ENCODE assay signal across 8 mouse cellular contexts in genomic region chr11:69099177-69099914, GRCm38 (mm10). TPM values are rescaled to one million over a fixed set of nuclear protein-coding genes. Genes with fewer than 3 reads are reported as not detected.
DNase-seq lines count a peak whose midpoint lies in the region; ATAC-seq and TF ChIP-seq lines count a peak whose summit lies in the region.

No protein-coding gene starts in this region.

- peaks cover 46% of the 10 kb centered on the region for H3K4me1 ChIP-seq in cerebellum, adult 2 months (ENCODE audit: control insufficient read depth, insufficient read depth, low read length)
- peaks cover 44% of the 10 kb centered on the region for H3K4me1 ChIP-seq in intestine, embryonic 15.5 days (replicated peaks)
- H3K4me1 ChIP-seq in midbrain, postnatal 0 days (ENCODE audit: insufficient read depth, low read length), result peaks cover 23% of the 10 kb centered on the region

- no peak for TF ChIP-seq POLR2A in cerebellum, adult 2 months (IDR thresholded peaks at IDR 0.05; ENCODE audit: borderline replicate concordance, insufficient read depth, low read length)

- peak overlapping the region; percentile 59 for H3K9ac ChIP-seq in intestine, embryonic 15.5 days
- H3K9ac ChIP-seq in midbrain, postnatal 0 days (replicated peaks; ENCODE audit: low read length, poor library complexity, severe bottlenecking), result peak overlapping the region; percentile 72

- H3K4me3 ChIP-seq in cerebellum, adult 2 months (replicated peaks; ENCODE audit: insufficient read depth, low read depth, low read length), result peak overlapping the region; percentile 90
- peak overlapping the region; percentile 58 for H3K4me3 ChIP-seq in intestine, embryonic 15.5 days (replicated peaks)
- peak overlapping the region; percentile 59 for H3K4me3 ChIP-seq in midbrain, postnatal 0 days (ENCODE audit: low read depth, low read length)

- DNase-seq in left cerebral cortex, postnatal 14 days (ENCODE audit: low spot score in 2 of 2), result peak; percentile 79 to 81
- DNase-seq in left cerebral cortex, adult 8-10 months (ENCODE audit: low spot score in 2 of 2), result no peak
- peak; percentile 82 to 83 for DNase-seq in cerebellum, adult 2 months
- DNase-seq in gastrocnemius, postnatal 36 days, result peak; percentile 79 to 94
- peak; percentile 39 for DNase-seq in liver
- DNase-seq in midbrain, postnatal 0 days (ENCODE audit: low spot score), result no peak
- DNase-seq in urinary bladder, postnatal 4 days (ENCODE audit: low spot score in 2 of 2), result peak; percentile 80 to 81

- intact Hi-C loops in left cerebral cortex, postnatal 14 days (cut with DNase I), result loop anchor here (5.0 kb wide), 1 partner anchor 318 kb away; no protein-coding TSS in a partner anchor
- intact Hi-C loops in gastrocnemius, postnatal 36 days (cut with DNase I), result loop anchor here (10.0 kb wide), 2 partner anchors 315 to 885 kb away; partner anchors contain the start of genes Ctdnep1, Elp5 and Kdm6b

- H3K27me3 ChIP-seq in cerebellum, adult 2 months (ENCODE audit: control insufficient read depth, insufficient read depth, low read length), result no peaks in the 10 kb centered on the region
- H3K27me3 ChIP-seq in intestine, embryonic 15.5 days (replicated peaks), result no peaks in the 10 kb centered on the region
- H3K27me3 ChIP-seq in midbrain, postnatal 0 days (ENCODE audit: insufficient read depth, low read length), result no peaks in the 10 kb centered on the region

- no peak for ATAC-seq in intestine, embryonic 15.5 days
- ATAC-seq in midbrain, postnatal 0 days (ENCODE audit: low FRiP score), result no peak

- under 1% methylated on average over 22 of the region's 22 CpGs for WGBS in cerebellum, adult 2 months
- WGBS in intestine, embryonic 15.5 days, result under 1% methylated on average over 22 of the region's 22 CpGs
- 1% methylated on average over 22 of the region's 22 CpGs for WGBS in midbrain, postnatal 0 days

- H3K27ac ChIP-seq in cerebellum, adult 2 months (ENCODE audit: insufficient read depth, low read length), result peak overlapping the region; percentile 99
- peak overlapping the region; percentile 93 for H3K27ac ChIP-seq in intestine, embryonic 15.5 days
- H3K27ac ChIP-seq in midbrain, postnatal 0 days (ENCODE audit: low read depth, low read length), result peak overlapping the region; percentile 83

- H3K4me2 ChIP-seq in intestine, embryonic 15.5 days (replicated peaks), result peak overlapping the region; percentile 86
- H3K4me2 ChIP-seq in midbrain, postnatal 0 days (ENCODE audit: low read depth, low read length, poor library complexity, severe bottlenecking), result peak overlapping the region; percentile 94

- TF ChIP-seq CTCF in cerebellum, adult 2 months (IDR thresholded peaks at IDR 0.05; ENCODE audit: borderline replicate concordance, insufficient read depth, low read depth, low read length), result 0 out of 2 replicates have a peak, but pooled peaks have one; percentile 4
- no peak for TF ChIP-seq CTCF in midbrain, postnatal 0 days (IDR thresholded peaks at IDR 0.05)

- H3K36me3 ChIP-seq in intestine, embryonic 15.5 days, result peaks cover 37% of the 10 kb centered on the region
- H3K36me3 ChIP-seq in midbrain, postnatal 0 days (ENCODE audit: insufficient read depth, low read length), result peaks cover 33% of the 10 kb centered on the region

- H3K9me3 ChIP-seq in intestine, embryonic 15.5 days, result no peaks in the 10 kb centered on the region
- no peaks in the 10 kb centered on the region for H3K9me3 ChIP-seq in midbrain, postnatal 0 days (ENCODE audit: low read length)

RNA-seq across cellular contexts. Expression of gene Per1, which starts 4.3 kb away (rescaled TPM):
- 100 to 1,000 TPM in 1 of 2 experiments, 10 to 100 TPM in 1; 90.4 to 112 TPM for total RNA-seq in left cerebral cortex, postnatal 14 days (2021)
- 100 to 1,000 TPM; 105 to 140 (median 114) TPM for total RNA-seq in left cerebral cortex, adult 8-10 months (2022)
- polyA plus RNA-seq in cerebellum, adult 2 months (2012; rRNA removed), result 34.4 and 37.2 TPM in 2 replicates
- total RNA-seq in gastrocnemius, postnatal 36 days (2021), result 10 to 100 TPM; 60.9 to 89.0 TPM
- 11.9 and 15.6 TPM in 2 replicates for polyA plus RNA-seq in intestine, embryonic 15.5 days (2015; fragmentation: Nextera tagmentation; extraction: Ambion mirVana)
- 28.5 and 47.1 TPM in 2 replicates for total RNA-seq in midbrain, postnatal 0 days (2014; rRNA removed)
- polyA plus RNA-seq in midbrain, postnatal 0 days (2015; fragmentation: Nextera tagmentation; extraction: Ambion mirVana), result 11.8 and 15.4 TPM in 2 replicates

RNA-seq across cellular contexts. Expression of gene Vamp2, which starts 11.1 kb away (rescaled TPM):
- total RNA-seq in left cerebral cortex, postnatal 14 days (2021), result 1,000 to 10,000 TPM; 1,220 to 1,271 TPM
- total RNA-seq in left cerebral cortex, adult 8-10 months (2022), result 1,000 to 10,000 TPM; 1,002 to 1,054 (median 1,038) TPM
- polyA plus RNA-seq in cerebellum, adult 2 months (2012; rRNA removed), result 672 and 700 TPM in 2 replicates
- total RNA-seq in gastrocnemius, postnatal 36 days (2021), result 10 to 100 TPM; 26.7 to 38.1 TPM
- 61.8 and 64.2 TPM in 2 replicates for polyA plus RNA-seq in intestine, embryonic 15.5 days (2015; fragmentation: Nextera tagmentation; extraction: Ambion mirVana)
- total RNA-seq in midbrain, postnatal 0 days (2014; rRNA removed), result 144 and 157 TPM in 2 replicates
- 591 and 600 TPM in 2 replicates for polyA plus RNA-seq in midbrain, postnatal 0 days (2015; fragmentation: Nextera tagmentation; extraction: Ambion mirVana)

RNA-seq across cellular contexts. Expression of gene Hes7, which starts 20.9 kb away (rescaled TPM):
- total RNA-seq in left cerebral cortex, postnatal 14 days (2021), result under 1 TPM; 0.55 to 0.70 TPM
- total RNA-seq in left cerebral cortex, adult 8-10 months (2022), result 1 to 10 TPM in 1 of 4 experiments, under 1 TPM in 3; 0.20 to 1.3 (median 0.74) TPM
- polyA plus RNA-seq in cerebellum, adult 2 months (2012; rRNA removed), result 0.44 and 0.59 TPM in 2 replicates
- total RNA-seq in gastrocnemius, postnatal 36 days (2021), result not detected
- 0.62 and 0.70 TPM in 2 replicates for polyA plus RNA-seq in intestine, embryonic 15.5 days (2015; fragmentation: Nextera tagmentation; extraction: Ambion mirVana)
- 1.2 and 2.1 TPM in 2 replicates for total RNA-seq in midbrain, postnatal 0 days (2014; rRNA removed)
- 1.7 and 2.0 TPM in 2 replicates for polyA plus RNA-seq in midbrain, postnatal 0 days (2015; fragmentation: Nextera tagmentation; extraction: Ambion mirVana)

RNA-seq across cellular contexts. Expression of gene 9130213A22Rik, which starts 23.0 kb away (rescaled TPM):
- total RNA-seq in left cerebral cortex, postnatal 14 days (2021), result under 1 TPM; 0.27 to 0.51 TPM
- total RNA-seq in left cerebral cortex, adult 8-10 months (2022), result 1 to 10 TPM; 1.1 to 1.4 (median 1.3) TPM
- 1.3 and 1.4 TPM in 2 replicates for polyA plus RNA-seq in cerebellum, adult 2 months (2012; rRNA removed)
- not detected for total RNA-seq in gastrocnemius, postnatal 36 days (2021)
- polyA plus RNA-seq in intestine, embryonic 15.5 days (2015; fragmentation: Nextera tagmentation; extraction: Ambion mirVana), result 0.29 and 0.34 TPM in 2 replicates
- total RNA-seq in midbrain, postnatal 0 days (2014; rRNA removed), result 1.0 and 1.6 TPM in 2 replicates
- polyA plus RNA-seq in midbrain, postnatal 0 days (2015; fragmentation: Nextera tagmentation; extraction: Ambion mirVana), result 1.2 and 1.4 TPM in 2 replicates

RNA-seq across cellular contexts. Expression of gene Aloxe3, which starts 26.4 kb away (rescaled TPM):
- total RNA-seq in left cerebral cortex, postnatal 14 days (2021), result 1 to 10 TPM; 3.7 to 5.7 TPM
- total RNA-seq in left cerebral cortex, adult 8-10 months (2022), result 10 to 100 TPM in 1 of 4 experiments, 1 to 10 TPM in 3; 5.9 to 11.4 (median 8.9) TPM
- polyA plus RNA-seq in cerebellum, adult 2 months (2012; rRNA removed), result 10.8 and 16.0 TPM in 2 replicates
- total RNA-seq in gastrocnemius, postnatal 36 days (2021), result not detected
- 0.19 and 0.29 TPM in 2 replicates for polyA plus RNA-seq in intestine, embryonic 15.5 days (2015; fragmentation: Nextera tagmentation; extraction: Ambion mirVana)
- total RNA-seq in midbrain, postnatal 0 days (2014; rRNA removed), result 16.3 and 19.4 TPM in 2 replicates
- 17.8 and 21.4 TPM in 2 replicates for polyA plus RNA-seq in midbrain, postnatal 0 days (2015; fragmentation: Nextera tagmentation; extraction: Ambion mirVana)

Comparison
In these comparisons a context has a peak if more than half of its experiments do, and no peak if none do; other contexts are left out.
1. DNase-seq: peak in left cerebral cortex, postnatal 14 days (2 of 2), cerebellum, adult 2 months (2 of 2), gastrocnemius, postnatal 36 days (2 of 2), liver (single experiment) and urinary bladder, postnatal 4 days (2 of 2); none in left cerebral cortex, adult 8-10 months (0 of 2) and midbrain, postnatal 0 days (single experiment).
2. Peak in every context shown above with its lines, with median percentiles within 50 percentile points of each other: H3K27ac ChIP-seq and H3K4me3 ChIP-seq.